Mouse (Mus musculus): ENCODE results near the gene Rprd1b. TPM values are rescaled to one million over a fixed set of nuclear protein-coding genes. Genes with fewer than 3 reads are reported as not detected.

Gene Rprd1b
- polyA plus RNA-seq, 1 experiment from 2014 or later = 48.2 TPM

GRCm38 (mm10) chr2:158064571-158065048, 36.3 kb downstream of the Rprd1b start:
- no peak for DNase-seq (ENCODE audit: low spot score)
- Histone ChIP-seq H3K27me3 (replicated peaks; ENCODE audit: control insufficient read depth, insufficient read depth, low read length) (no peaks in the 10 kb centered on the region), H3K36me3 (ENCODE audit: control insufficient read depth, insufficient read depth, low read length) (peaks cover 15% of the 10 kb centered on the region), H3K9ac (ENCODE audit: low read depth, low read length) (no peak overlapping the region), H3K9me3 (ENCODE audit: control insufficient read depth, low read length) (no peaks in the 10 kb centered on the region), H3K4me3 (ENCODE audit: low read depth, low read length) (no peak overlapping the region), H3K4me1 (replicated peaks; ENCODE audit: control insufficient read depth, insufficient read depth, low read length) (no peaks in the 10 kb centered on the region), H3K27ac (ENCODE audit: low read depth, low read length) (no peak overlapping the region), H3K4me2 (no peak overlapping the region)
- 62% methylated on average over 3 of the region's 3 CpGs for WGBS
- ATAC-seq (replicated peaks; ENCODE audit: low FRiP score) = no peak

- Histone ChIP-seq H3K4me2 (no peak overlapping the region), H3K4me1 (replicated peaks; ENCODE audit: control insufficient read depth, insufficient read depth, low read length) (no peaks in the 10 kb centered on the region), H3K4me3 (ENCODE audit: low read depth, low read length) (no peak overlapping the region), H3K9me3 (ENCODE audit: control insufficient read depth, low read length) (no peaks in the 10 kb centered on the region), H3K9ac (ENCODE audit: low read depth, low read length) (no peak overlapping the region), H3K36me3 (ENCODE audit: control insufficient read depth, insufficient read depth, low read length) (peaks cover 14% of the 10 kb centered on the region), H3K27ac (ENCODE audit: low read depth, low read length) (no peak overlapping the region), H3K27me3 (replicated peaks; ENCODE audit: control insufficient read depth, insufficient read depth, low read length) (no peaks in the 10 kb centered on the region)
- 76% methylated on average over 5 of the region's 5 CpGs for WGBS
- ATAC-seq (replicated peaks; ENCODE audit: low FRiP score) (no peak), DNase-seq (ENCODE audit: low spot score) (no peak)
Measured at GRCm38 (mm10) chr2:158065064-158065463, 36.8 kb downstream of the Rprd1b start.

- no peak for ATAC-seq (replicated peaks; ENCODE audit: low FRiP score)
- Histone ChIP-seq H3K27me3 (replicated peaks; ENCODE audit: control insufficient read depth, insufficient read depth, low read length) (no peaks in the 10 kb centered on the region), H3K4me3 (ENCODE audit: low read depth, low read length) (no peak overlapping the region), H3K36me3 (ENCODE audit: control insufficient read depth, insufficient read depth, low read length) (peaks cover 15% of the 10 kb centered on the region), H3K27ac (ENCODE audit: low read depth, low read length) (no peak overlapping the region), H3K4me2 (no peak overlapping the region), H3K9me3 (ENCODE audit: control insufficient read depth, low read length) (no peaks in the 10 kb centered on the region), H3K4me1 (replicated peaks; ENCODE audit: control insufficient read depth, insufficient read depth, low read length) (no peaks in the 10 kb centered on the region), H3K9ac (ENCODE audit: low read depth, low read length) (no peak overlapping the region)
- no peak for DNase-seq (ENCODE audit: low spot score)
Measured at GRCm38 (mm10) chr2:158066456-158066855, 38.2 kb downstream of the Rprd1b start.

- DNase-seq (ENCODE audit: low spot score) = no peak
- Histone ChIP-seq H3K4me2 (no peak overlapping the region), H3K4me3 (ENCODE audit: low read depth, low read length) (no peak overlapping the region), H3K4me1 (replicated peaks; ENCODE audit: control insufficient read depth, insufficient read depth, low read length) (no peaks in the 10 kb centered on the region), H3K27ac (ENCODE audit: low read depth, low read length) (no peak overlapping the region), H3K9me3 (ENCODE audit: control insufficient read depth, low read length) (no peaks in the 10 kb centered on the region), H3K9ac (ENCODE audit: low read depth, low read length) (no peak overlapping the region), H3K27me3 (replicated peaks; ENCODE audit: control insufficient read depth, insufficient read depth, low read length) (no peaks in the 10 kb centered on the region), H3K36me3 (ENCODE audit: control insufficient read depth, insufficient read depth, low read length) (peaks cover 22% of the 10 kb centered on the region)
- 96% methylated on average over 5 of the region's 5 CpGs for WGBS
- no peak for ATAC-seq (replicated peaks; ENCODE audit: low FRiP score)
Measured at GRCm38 (mm10) chr2:158067260-158067824, 39.0 kb downstream of the Rprd1b start.

- H3K27me3 ChIP-seq (replicated peaks; ENCODE audit: control insufficient read depth, insufficient read depth, low read length) = no peaks in the 10 kb centered on the region
- H3K9me3 ChIP-seq (ENCODE audit: control insufficient read depth, low read length) = no peaks in the 10 kb centered on the region
- H3K9ac ChIP-seq (ENCODE audit: low read depth, low read length) = no peak overlapping the region
- H3K4me1 ChIP-seq (replicated peaks; ENCODE audit: control insufficient read depth, insufficient read depth, low read length) = no peaks in the 10 kb centered on the region
- ATAC-seq (replicated peaks; ENCODE audit: low FRiP score) (no peak), DNase-seq (ENCODE audit: low spot score) (no peak)
- peaks cover 23% of the 10 kb centered on the region for H3K36me3 ChIP-seq (ENCODE audit: control insufficient read depth, insufficient read depth, low read length)
- H3K4me2 ChIP-seq = no peak overlapping the region
- H3K4me3 ChIP-seq (ENCODE audit: low read depth, low read length) = no peak overlapping the region
- H3K27ac ChIP-seq (ENCODE audit: low read depth, low read length) = no peak overlapping the region
Measured at GRCm38 (mm10) chr2:158068444-158068971, 40.2 kb downstream of the Rprd1b start.

GRCm38 (mm10) chr2:158070885-158071632, 42.8 kb downstream of the Rprd1b start:
- H3K4me1 ChIP-seq (replicated peaks; ENCODE audit: control insufficient read depth, insufficient read depth, low read length) = no peaks in the 10 kb centered on the region
- peaks cover 35% of the 10 kb centered on the region for H3K36me3 ChIP-seq (ENCODE audit: control insufficient read depth, insufficient read depth, low read length)
- DNase-seq (ENCODE audit: low spot score) = no peak
- no peak overlapping the region for H3K4me2 ChIP-seq
- 75% methylated on average over 3 of the region's 3 CpGs for WGBS
- no peaks in the 10 kb centered on the region for H3K9me3 ChIP-seq (ENCODE audit: control insufficient read depth, low read length)
- H3K27ac ChIP-seq (ENCODE audit: low read depth, low read length) = no peak overlapping the region
- H3K27me3 ChIP-seq (replicated peaks; ENCODE audit: control insufficient read depth, insufficient read depth, low read length) = no peaks in the 10 kb centered on the region
- H3K9ac ChIP-seq (ENCODE audit: low read depth, low read length) = no peak overlapping the region
- H3K4me3 ChIP-seq (ENCODE audit: low read depth, low read length) = no peak overlapping the region
- ATAC-seq (replicated peaks; ENCODE audit: low FRiP score) = no peak

GRCm38 (mm10) chr2:158071633-158071995, 43.3 kb downstream of the Rprd1b start:
- 85% methylated on average over 5 of the region's 5 CpGs for WGBS
- Histone ChIP-seq H3K4me3 (ENCODE audit: low read depth, low read length) (no peak overlapping the region), H3K9ac (ENCODE audit: low read depth, low read length) (no peak overlapping the region), H3K4me2 (no peak overlapping the region), H3K9me3 (ENCODE audit: control insufficient read depth, low read length) (no peaks in the 10 kb centered on the region), H3K36me3 (ENCODE audit: control insufficient read depth, insufficient read depth, low read length) (peaks cover 40% of the 10 kb centered on the region), H3K27ac (ENCODE audit: low read depth, low read length) (no peak overlapping the region), H3K27me3 (replicated peaks; ENCODE audit: control insufficient read depth, insufficient read depth, low read length) (no peaks in the 10 kb centered on the region), H3K4me1 (replicated peaks; ENCODE audit: control insufficient read depth, insufficient read depth, low read length) (no peaks in the 10 kb centered on the region)
- ATAC-seq (replicated peaks; ENCODE audit: low FRiP score) = no peak
- DNase-seq (ENCODE audit: low spot score) = no peak

GRCm38 (mm10) chr2:158074835-158075234, 46.5 kb downstream of the Rprd1b start:
- no peak overlapping the region for H3K27ac ChIP-seq (ENCODE audit: low read depth, low read length)
- no peak overlapping the region for H3K4me2 ChIP-seq
- H3K27me3 ChIP-seq (replicated peaks; ENCODE audit: control insufficient read depth, insufficient read depth, low read length) = no peaks in the 10 kb centered on the region
- DNase-seq (ENCODE audit: low spot score) (no peak), ATAC-seq (replicated peaks; ENCODE audit: low FRiP score) (no peak)
- H3K9ac ChIP-seq (ENCODE audit: low read depth, low read length) = no peak overlapping the region
- H3K4me3 ChIP-seq (ENCODE audit: low read depth, low read length) = no peak overlapping the region
- H3K36me3 ChIP-seq (ENCODE audit: control insufficient read depth, insufficient read depth, low read length) = peaks cover 43% of the 10 kb centered on the region
- WGBS = 91% methylated on average over 5 of the region's 5 CpGs
- H3K4me1 ChIP-seq (replicated peaks; ENCODE audit: control insufficient read depth, insufficient read depth, low read length) = 0 out of 2 replicates have a peak, but pooled peaks cover 3% of the 10 kb centered on the region
- no peaks in the 10 kb centered on the region for H3K9me3 ChIP-seq (ENCODE audit: control insufficient read depth, low read length)

GRCm38 (mm10) chr2:158076690-158077089, 48.4 kb downstream of the Rprd1b start:
- H3K36me3 ChIP-seq (ENCODE audit: control insufficient read depth, insufficient read depth, low read length) = peaks cover 38% of the 10 kb centered on the region
- DNase-seq (ENCODE audit: low spot score) = no peak

More at GRCm38 (mm10) chr2:158076690-158077089, 48.4 kb downstream of the Rprd1b start:
- H3K4me2 ChIP-seq = no peak overlapping the region
- H3K4me3 ChIP-seq (ENCODE audit: low read depth, low read length) = no peak overlapping the region
- H3K9ac ChIP-seq (ENCODE audit: low read depth, low read length) = no peak overlapping the region
- H3K4me1 ChIP-seq (replicated peaks; ENCODE audit: control insufficient read depth, insufficient read depth, low read length) = 0 out of 2 replicates have a peak, but pooled peaks cover 5% of the 10 kb centered on the region
- no peak for ATAC-seq (replicated peaks; ENCODE audit: low FRiP score)
- 85% methylated on average over 6 of the region's 6 CpGs for WGBS
- H3K27ac ChIP-seq (ENCODE audit: low read depth, low read length) = no peak overlapping the region
- H3K27me3 ChIP-seq (replicated peaks; ENCODE audit: control insufficient read depth, insufficient read depth, low read length) = no peaks in the 10 kb centered on the region
- no peaks in the 10 kb centered on the region for H3K9me3 ChIP-seq (ENCODE audit: control insufficient read depth, low read length)

Data from liver, embryonic 11.5 days (tissue).